Mouse (Mus musculus) cortical plate, adult 2 months (tissue): ENCODE data around the gene Dnaic2.

Experiments used
- CTCF ChIP-seq: fragments of 200-500 bp; IDR thresholded peaks from 2 replicates; pipeline ENCODE4 v1.5.1; 2011; ENCODE audit warnings: mild to moderate bottlenecking, control low read depth, low read length; ENCODE audit not compliant: insufficient read depth; ENCODE audit errors: extremely low read depth
- POLR2A ChIP-seq: fragments of 200-500 bp; IDR thresholded peaks from 2 replicates; pipeline ENCODE4 v1.6.1; 2011; ENCODE audit warnings: mild to moderate bottlenecking, low read length, control low read depth; ENCODE audit not compliant: insufficient read depth; ENCODE audit errors: extremely low read depth

- TF ChIP-seq POLR2A (no peak), CTCF (no peak)
Observed at GRCm38 (mm10) chr11:114797981-114798380, 70.8 kb downstream of the Dnaic2 start.
